Comparison of ENCODE assay signal across 8 mouse cellular contexts in the genomic region with DNA sequence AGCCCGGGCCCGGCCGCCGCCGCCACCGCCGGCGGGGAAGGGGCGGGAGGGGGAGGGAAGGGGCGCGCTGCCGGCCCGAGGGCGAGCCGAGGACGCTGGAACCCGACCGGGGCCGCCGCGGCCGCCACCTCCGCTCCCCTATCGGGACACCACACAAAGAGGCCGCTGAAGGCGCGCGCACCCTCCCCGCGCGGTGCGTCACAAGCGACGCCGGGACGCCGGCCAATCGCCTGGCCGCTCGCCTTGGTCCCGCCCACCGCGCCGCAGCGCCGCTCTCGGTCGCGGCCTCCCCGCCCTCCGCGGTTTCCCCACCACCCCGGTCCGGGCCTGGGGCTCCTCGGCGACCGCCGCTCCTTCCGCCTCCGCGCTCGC. TPM values are rescaled to one million over a fixed set of nuclear protein-coding genes. Genes with fewer than 3 reads are reported as not detected.
DNase-seq lines count a peak whose midpoint lies in the region; ATAC-seq and TF ChIP-seq lines count a peak whose summit lies in the region.

A gene (minus strand): TSS at position 161 of the 372 bp plus-strand sequence.

- DNase-seq in CH12.LX (ENCODE audit: extremely low read depth) = peak; percentile 85
- DNase-seq in c-Kit-positive CD71-positive TER-119-negative erythroid progenitor cells, embryonic 14.5 days (ENCODE audit: low read depth) = peak; percentile 79
- DNase-seq in kidney, postnatal 36 days = peak; percentile 94 to 97
- peak; percentile 89 to 90 (median 90) for DNase-seq in liver, embryonic 14.5 days (ENCODE audit: low read depth in 3 of 3, low spot score in 3 of 3)
- DNase-seq in neural tube, embryonic 10.5 days (ENCODE audit: extremely low spot score, low spot score) = peak; percentile 96

- in situ Hi-C loops in CH12.LX (cut with MboI; ENCODE audit: low pct_ligation_motif_present, low pct_unique_long_range_greater_than_20kb, low sequenced_read_pairs) = no loop called here

- H3K79me2 ChIP-seq in CH12.LX (replicated peaks; ENCODE audit: control insufficient read depth, extremely low read depth, insufficient read depth, poor library complexity, severe bottlenecking) = peaks cover 22% of the 10 kb centered on the region

- H3K4me1 ChIP-seq in CH12.LX (ENCODE audit: control insufficient read depth in 1 of 2, insufficient read depth in 2 of 2) = peaks cover 0 to 25% of the 10 kb centered on the region in 2 experiments; a peak in 3 of 4 replicates
- peaks cover 33% of the 10 kb centered on the region for H3K4me1 ChIP-seq in forebrain, embryonic 12.5 days
- H3K4me1 ChIP-seq in heart, embryonic 16.5 days (ENCODE audit: control insufficient read depth, insufficient read depth, low read length) = peaks cover 21% of the 10 kb centered on the region
- peaks cover 13 to 22% of the 10 kb centered on the region in 2 experiments for H3K4me1 ChIP-seq in liver, embryonic 14.5 days (replicated peaks; ENCODE audit: control insufficient read depth in 2 of 2, insufficient read depth in 2 of 2, low read length in 1 of 2)
- H3K4me1 ChIP-seq in stomach, embryonic 15.5 days = peaks cover 15% of the 10 kb centered on the region

- H3K27me3 ChIP-seq in CH12.LX (replicated peaks) = no peaks in the 10 kb centered on the region
- no peaks in the 10 kb centered on the region for H3K27me3 ChIP-seq in forebrain, embryonic 12.5 days
- H3K27me3 ChIP-seq in heart, embryonic 16.5 days (ENCODE audit: control insufficient read depth, insufficient read depth, low read length) = no peaks in the 10 kb centered on the region
- no peaks in the 10 kb centered on the region for H3K27me3 ChIP-seq in liver, embryonic 14.5 days (ENCODE audit: control insufficient read depth, insufficient read depth, low read length)
- no peaks in the 10 kb centered on the region for H3K27me3 ChIP-seq in stomach, embryonic 15.5 days (replicated peaks)

- H3K9ac ChIP-seq in CH12.LX (ENCODE audit: insufficient read depth, low read depth) = peak within 1 kb of the TSS; percentile 95
- H3K9ac ChIP-seq in forebrain, embryonic 12.5 days = peak within 1 kb of the TSS; percentile 100
- H3K9ac ChIP-seq in heart, embryonic 16.5 days (ENCODE audit: low read length) = peak within 1 kb of the TSS; percentile 97
- peak within 1 kb of the TSS; percentile 97 for H3K9ac ChIP-seq in liver, embryonic 14.5 days (replicated peaks)
- H3K9ac ChIP-seq in stomach, embryonic 15.5 days = peak within 1 kb of the TSS; percentile 95

- peak; percentile 61 for TF ChIP-seq POLR2A in CH12.LX (IDR thresholded peaks at IDR 0.05; ENCODE audit: low read depth, low read length)

- dilution Hi-C loops in CH12.LX (cut with MboI; ENCODE audit: extremely low pct_ligation_motif_present, extremely low pct_unique_long_range_greater_than_20kb, low sequenced_read_pairs) = no loop called here

- peak; percentile 97 for ATAC-seq in forebrain, embryonic 12.5 days (ENCODE audit: low FRiP score)
- ATAC-seq in heart, embryonic 16.5 days (replicated peaks; ENCODE audit: extremely low read depth, insufficient read depth, low FRiP score) = peak; percentile 95
- ATAC-seq in liver, embryonic 14.5 days (ENCODE audit: insufficient read depth) = peak; percentile 88
- peak; percentile 91 for ATAC-seq in stomach, embryonic 15.5 days (ENCODE audit: insufficient read depth, low FRiP score, low read depth)

- peak within 1 kb of the TSS; percentile 89 for H3K27ac ChIP-seq in CH12.LX (ENCODE audit: insufficient read depth, low read depth)
- H3K27ac ChIP-seq in forebrain, embryonic 12.5 days = peak within 1 kb of the TSS; percentile 100
- peak within 1 kb of the TSS; percentile 99 for H3K27ac ChIP-seq in heart, embryonic 16.5 days (ENCODE audit: low read length)
- peak within 1 kb of the TSS; percentile 85 for H3K27ac ChIP-seq in liver, embryonic 14.5 days
- peak within 1 kb of the TSS; percentile 98 for H3K27ac ChIP-seq in stomach, embryonic 15.5 days

- TF ChIP-seq EP300 in CH12.LX (IDR thresholded peaks at IDR 0.05; ENCODE audit: low read length) = no peak
- TF ChIP-seq EP300 in liver, embryonic 14.5 days (IDR thresholded peaks at IDR 0.05; ENCODE audit: low read depth) = no peak

- H3K4me3 ChIP-seq in CH12.LX (replicated peaks in 1 of 3; ENCODE audit: low read depth in 2 of 3, low read length in 2 of 3, poor library complexity in 1 of 3) = peak within 1 kb of the TSS; percentile 86 to 98 (median 91)
- peak within 1 kb of the TSS; percentile 99 for H3K4me3 ChIP-seq in forebrain, embryonic 12.5 days (replicated peaks)
- peak within 1 kb of the TSS; percentile 83 for H3K4me3 ChIP-seq in heart, embryonic 16.5 days (ENCODE audit: low read length)
- H3K4me3 ChIP-seq in liver, embryonic 14.5 days (ENCODE audit: insufficient read depth in 1 of 2, low read depth in 2 of 2, low read length in 2 of 2) = peak within 1 kb of the TSS; percentile 86 to 93
- peak within 1 kb of the TSS; percentile 91 for H3K4me3 ChIP-seq in stomach, embryonic 15.5 days (replicated peaks)

- 0% methylated on average over 46 of the region's 62 CpGs for WGBS in forebrain, embryonic 12.5 days
- WGBS in heart, embryonic 16.5 days = under 1% methylated on average over 18 of the region's 62 CpGs
- WGBS in liver, embryonic 14.5 days (ENCODE audit: insufficient replicate concordance) = under 1% methylated on average over 55 of the region's 62 CpGs
- WGBS in stomach, embryonic 15.5 days = 0% methylated on average over 34 of the region's 62 CpGs

- no peak for TF ChIP-seq CTCF in CH12.LX (conservative IDR thresholded peaks at IDR 0.05 in 1 of 2, IDR thresholded peaks at IDR 0.05 in 1 of 2; ENCODE audit: low read depth in 2 of 2, low read length in 2 of 2)
- TF ChIP-seq CTCF in liver, embryonic 14.5 days (IDR thresholded peaks at IDR 0.05; ENCODE audit: low read depth) = no peak

- no peak for TF ChIP-seq RAD21 in CH12.LX (IDR thresholded peaks at IDR 0.05; ENCODE audit: low read depth, low read length)

- H3K9me3 ChIP-seq in CH12.LX (replicated peaks; ENCODE audit: low read length) = no peaks in the 10 kb centered on the region
- no peaks in the 10 kb centered on the region for H3K9me3 ChIP-seq in forebrain, embryonic 12.5 days
- no peaks in the 10 kb centered on the region for H3K9me3 ChIP-seq in heart, embryonic 16.5 days (replicated peaks; ENCODE audit: control insufficient read depth, low read length)
- H3K9me3 ChIP-seq in liver, embryonic 14.5 days (ENCODE audit: control insufficient read depth, low read length) = no peaks in the 10 kb centered on the region
- no peaks in the 10 kb centered on the region for H3K9me3 ChIP-seq in stomach, embryonic 15.5 days

- H3K36me3 ChIP-seq in CH12.LX (replicated peaks in 1 of 2; ENCODE audit: control insufficient read depth in 1 of 2, insufficient read depth in 1 of 2, low read length in 1 of 2) = peaks cover 0 to 9% of the 10 kb centered on the region in 2 experiments
- peaks cover 8% of the 10 kb centered on the region for H3K36me3 ChIP-seq in forebrain, embryonic 12.5 days (replicated peaks)
- no peaks in the 10 kb centered on the region for H3K36me3 ChIP-seq in heart, embryonic 16.5 days (ENCODE audit: control insufficient read depth, insufficient read depth)
- H3K36me3 ChIP-seq in liver, embryonic 14.5 days (replicated peaks; ENCODE audit: control insufficient read depth, insufficient read depth, low read depth) = peaks cover 9% of the 10 kb centered on the region
- no peaks in the 10 kb centered on the region for H3K36me3 ChIP-seq in stomach, embryonic 15.5 days

- peak within 1 kb of the TSS; percentile 39; the same call in 1 of the 2 replicates for H3K4me2 ChIP-seq in CH12.LX (ENCODE audit: insufficient read depth, low read depth, poor library complexity, severe bottlenecking)
- H3K4me2 ChIP-seq in forebrain, embryonic 12.5 days = peak within 1 kb of the TSS; percentile 75
- peak within 1 kb of the TSS; percentile 80 for H3K4me2 ChIP-seq in heart, embryonic 16.5 days (ENCODE audit: low read depth, low read length)
- peak within 1 kb of the TSS; percentile 95 for H3K4me2 ChIP-seq in liver, embryonic 14.5 days (ENCODE audit: low read depth)
- H3K4me2 ChIP-seq in stomach, embryonic 15.5 days = peak within 1 kb of the TSS; percentile 65

TF ChIP-seq in CH12.LX, 34 proteins besides CTCF, POLR2A, EP300 and RAD21 (continues in another document):
- TF ChIP-seq UBTF (IDR thresholded peaks at IDR 0.05; ENCODE audit: low read depth, low read length) = 0 out of 2 replicates have a peak, but pooled peaks have one; percentile 24
- no peak for TF ChIP-seq MXI1 (IDR thresholded peaks at IDR 0.05; ENCODE audit: low read depth, low read length)
- peak; percentile 72 for TF ChIP-seq TBP (conservative IDR thresholded peaks at IDR 0.05; ENCODE audit: low read depth, low read length)
- no peak for TF ChIP-seq ZKSCAN1 (IDR thresholded peaks at IDR 0.05; ENCODE audit: borderline replicate concordance, low read depth, low read length)
- no peak for TF ChIP-seq MAFK (IDR thresholded peaks at IDR 0.05; ENCODE audit: insufficient replicate concordance, low read length)
- no peak for TF ChIP-seq KAT2A (IDR thresholded peaks at IDR 0.05; ENCODE audit: insufficient replicate concordance, low read length)
- TF ChIP-seq POLR2AphosphoS2 (IDR thresholded peaks at IDR 0.05; ENCODE audit: low read depth, low read length) = no peak
- peak; percentile 90 for TF ChIP-seq TCF12 (IDR thresholded peaks at IDR 0.05; ENCODE audit: low read depth, low read length)
- peak; percentile 90 for TF ChIP-seq NELFE (IDR thresholded peaks at IDR 0.05; ENCODE audit: low read depth, low read length)
- TF ChIP-seq MEF2A (IDR thresholded peaks at IDR 0.05; ENCODE audit: borderline replicate concordance, low read depth, low read length) = no peak
- TF ChIP-seq ELF1 (IDR thresholded peaks at IDR 0.05; ENCODE audit: low read depth, low read length) = no peak
- no peak for TF ChIP-seq SIN3A (IDR thresholded peaks at IDR 0.05; ENCODE audit: low read length)
- TF ChIP-seq NRF1 (IDR thresholded peaks at IDR 0.05; ENCODE audit: low read depth, low read length) = peak; percentile 81
- no peak for TF ChIP-seq MAX (IDR thresholded peaks at IDR 0.05; ENCODE audit: low read length)
- no peak for TF ChIP-seq ZNF384 (IDR thresholded peaks at IDR 0.05; ENCODE audit: low read depth, low read length)
- TF ChIP-seq CHD1 (IDR thresholded peaks at IDR 0.05; ENCODE audit: low read depth, low read length) = no peak
- TF ChIP-seq BHLHE40 (IDR thresholded peaks at IDR 0.05; ENCODE audit: low read depth, low read length) = no peak
- TF ChIP-seq RCOR1 (conservative IDR thresholded peaks at IDR 0.05; ENCODE audit: low read depth, low read length) = no peak

RNA-seq across cellular contexts. Expression of the gene that starts here (rescaled TPM):
- total RNA-seq in CH12.LX (2012; rRNA removed) (104 and 121 TPM in 2 replicates), CH12.LX (2014; rRNA removed) (124 and 126 TPM in 2 replicates)
- polyA plus RNA-seq in CH12.LX (2012; ENCODE audit: insufficient read length, low read depth) = 125 and 139 TPM in 2 replicates
- 69.5 and 75.3 TPM in 2 replicates for polyA plus RNA-seq in forebrain, embryonic 12.5 days (2016; fragmentation: Nextera tagmentation; extraction: Ambion mirVana)
- 13.7 and 14.5 TPM in 2 replicates for polyA plus RNA-seq in heart, embryonic 16.5 days (2015; fragmentation: Nextera tagmentation; extraction: Ambion mirVana)
- 44.1 and 62.9 TPM in 2 replicates for polyA plus RNA-seq in liver, embryonic 14.5 days (2012; rRNA removed)
- 9.7 and 10.5 TPM in 2 replicates for polyA plus RNA-seq in liver, embryonic 14.5 days (2014; fragmentation: Nextera tagmentation; extraction: Ambion mirVana)
- polyA plus RNA-seq in stomach, embryonic 15.5 days (2015; fragmentation: Nextera tagmentation; extraction: Ambion mirVana) = 34.1 and 34.7 TPM in 2 replicates

Comparison
In these comparisons a context has a peak if more than half of its experiments do, and no peak if none do; other contexts are left out.
1. Peak in every context shown above with its lines: DNase-seq, ATAC-seq, H3K4me3 ChIP-seq and H3K27ac ChIP-seq.
2. H3K4me2 ChIP-seq: peak in every context shown above with its lines; median percentile 95 in liver, embryonic 14.5 days; 80 in heart, embryonic 16.5 days; 75 in forebrain, embryonic 12.5 days; 65 in stomach, embryonic 15.5 days; 39 in CH12.LX.